Mouse (Mus musculus) retina, adult 2 months (tissue): ENCODE measurements at regions not wholly inside any gene's neighbourhood (a gene's known extent, or its start where the extent isn't known, plus 50 kb on each side); places are given as distances from the start of the nearest gene placed in this dataset.

ENCODE experiments used
- DNase-seq: peaks from one replicate; pipeline ENCODE4 v3.0.0-alpha.2; 2012; ENCODE audit warnings: low read depth, low spot score

DNA sequence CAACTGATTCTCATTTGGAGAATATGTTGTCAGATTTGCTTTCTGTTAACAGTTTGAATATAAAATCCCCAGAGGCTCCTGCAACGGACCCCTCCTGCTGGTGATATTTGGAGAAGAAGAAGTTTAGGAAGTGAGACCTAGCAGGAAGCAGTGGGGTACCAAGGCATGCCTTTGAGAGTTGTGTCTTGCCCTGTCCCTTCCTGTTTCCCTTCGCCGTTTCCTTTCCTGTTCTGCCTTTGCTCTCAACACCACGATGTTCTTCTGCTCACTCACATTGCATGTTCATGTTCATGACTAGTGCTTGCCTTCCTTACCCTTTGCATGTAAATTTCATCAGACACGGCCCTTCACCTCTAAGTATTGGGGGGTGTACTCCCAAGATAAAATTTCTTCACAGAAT is 254.0 kb downstream of the Tle4 start:
- DNase-seq = no peak

- DNase-seq = no peak
These were observed 253.4 kb downstream of the Tle4 start for GRCm38 (mm10) chr19:14344467-14344866.

DNA sequence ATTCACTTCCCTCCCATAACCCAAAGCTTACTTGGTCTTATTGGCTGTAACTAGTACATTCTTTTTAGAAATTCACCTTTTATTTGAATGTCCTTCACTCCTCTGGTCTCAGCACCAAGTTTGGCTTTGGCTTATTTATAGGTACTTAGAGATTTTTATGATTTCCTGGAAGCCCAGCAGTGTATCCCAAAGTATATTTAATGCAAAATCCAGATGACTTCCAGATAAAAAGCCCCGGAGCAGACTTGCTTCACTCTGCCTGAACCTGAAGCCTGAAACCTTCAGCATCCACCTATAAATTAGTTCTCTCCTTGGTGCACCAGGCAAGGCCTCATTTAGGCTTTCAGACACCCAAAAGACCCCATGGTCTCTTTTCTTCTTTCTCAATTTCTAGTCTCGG is 250.8 kb downstream of the Tle4 start:
- no peak for DNase-seq

GRCm38 (mm10) chr19:14347429-14347828 is 250.4 kb downstream of the Tle4 start:
- no peak for DNase-seq

DNA sequence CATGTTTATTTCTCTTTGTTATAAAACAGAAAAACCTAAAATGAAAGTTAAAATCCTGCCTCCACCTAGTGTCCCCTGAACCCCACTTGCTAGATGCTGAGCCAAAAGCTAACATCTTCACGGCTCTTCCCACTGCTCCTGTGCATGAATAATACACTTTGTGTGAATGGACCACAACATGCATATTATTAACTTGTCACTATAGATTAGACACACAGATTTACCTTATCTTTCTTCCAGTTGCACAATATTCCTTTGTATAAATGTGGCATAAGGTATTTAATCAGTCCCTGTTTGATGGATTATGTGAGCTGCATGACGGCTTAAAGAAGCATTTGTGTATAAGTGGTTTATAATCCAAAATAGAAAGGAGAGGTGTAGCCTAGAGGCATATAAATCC is 248.1 kb downstream of the Tle4 start:
- no peak for DNase-seq

DNA sequence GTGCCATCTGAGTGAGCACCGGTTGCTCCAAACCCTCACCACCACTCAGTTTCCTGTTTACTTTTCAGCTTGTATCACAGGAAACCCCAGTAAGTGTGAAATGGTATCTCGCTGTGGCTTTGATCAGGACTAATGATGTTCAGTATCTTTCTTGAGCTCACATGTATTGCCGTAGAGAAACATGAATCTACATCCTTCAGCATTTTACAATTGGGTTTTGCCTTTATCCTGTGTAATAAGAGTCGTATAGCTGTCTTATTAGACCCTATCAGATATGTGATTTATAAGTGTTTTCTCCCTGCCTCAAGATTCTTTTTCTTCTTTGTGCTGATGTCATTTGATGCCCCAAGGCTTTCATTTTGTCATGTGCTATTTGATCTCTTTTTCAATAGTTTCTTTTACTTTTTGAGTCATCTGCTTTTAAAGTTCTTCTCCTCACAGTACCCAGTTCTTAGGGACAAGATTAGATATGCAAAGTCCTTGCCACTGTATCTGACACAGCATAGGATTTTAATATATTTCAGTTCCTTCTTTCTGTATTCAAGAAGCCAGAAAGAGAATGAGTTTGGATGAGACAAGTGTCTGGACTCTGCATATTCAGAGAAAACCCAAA is 246.0 kb downstream of the Tle4 start:
- DNase-seq = no peak

- no peak for DNase-seq
These were observed 245.3 kb downstream of the Tle4 start for GRCm38 (mm10) chr19:14352551-14352950.

DNA sequence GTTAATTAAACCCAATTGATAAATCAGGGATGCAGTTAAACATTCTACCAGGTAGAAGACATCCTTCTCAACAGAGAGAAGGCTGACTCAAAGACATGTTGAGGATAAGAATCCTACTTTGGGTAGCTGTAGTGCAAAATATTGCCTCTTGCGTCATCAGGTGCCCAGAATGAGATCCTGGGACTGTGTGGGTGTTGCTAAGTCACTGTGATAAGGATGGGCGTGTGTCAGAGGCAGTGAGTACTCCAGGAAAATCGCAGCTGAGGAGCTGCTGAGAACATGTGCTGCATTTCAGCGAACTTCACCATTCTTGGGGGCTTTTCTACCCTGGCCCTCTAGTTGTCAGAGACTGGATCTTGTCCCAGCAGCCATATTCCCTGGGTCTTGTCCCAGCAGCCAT is 244.7 kb downstream of the Tle4 start:
- DNase-seq = no peak

GRCm38 (mm10) chr19:14355128-14355527 is 242.7 kb downstream of the Tle4 start:
- no peak for DNase-seq

- no peak for DNase-seq
These were observed 241.9 kb downstream of the Tle4 start for GRCm38 (mm10) chr19:14355946-14356345.

- DNase-seq = no peak
These were observed 237.2 kb downstream of the Tle4 start for GRCm38 (mm10) chr19:14360611-14361010.

DNA sequence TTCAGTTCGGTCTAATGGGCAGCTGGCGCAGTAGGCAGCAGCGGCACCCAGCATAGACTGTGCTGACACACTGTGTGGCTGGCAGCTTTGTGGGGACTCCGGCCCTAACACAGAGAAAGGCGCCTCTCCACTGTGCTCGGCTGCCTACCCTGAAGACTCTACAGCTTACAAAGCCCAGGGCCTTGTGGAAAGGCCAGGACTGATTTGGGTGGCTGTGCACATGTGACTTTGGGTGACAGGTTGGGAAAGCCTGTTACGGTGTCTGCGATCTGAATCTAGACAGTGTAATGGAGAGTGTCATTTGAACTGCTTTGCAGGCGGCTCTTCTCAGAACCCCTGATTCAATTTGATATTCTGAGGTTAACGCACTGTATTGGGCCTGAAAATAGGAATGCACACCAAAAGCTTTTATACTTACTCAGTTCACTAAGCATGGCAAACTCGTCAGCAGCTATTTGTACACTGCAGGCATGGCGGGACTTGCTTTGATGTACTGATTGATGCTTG is 228.7 kb downstream of the Tle4 start:
- no peak for DNase-seq

GRCm38 (mm10) chr19:14371360-14371759 is 226.5 kb downstream of the Tle4 start:
- DNase-seq = no peak

GRCm38 (mm10) chr19:14373996-14374395 is 223.9 kb downstream of the Tle4 start:
- no peak for DNase-seq

DNA sequence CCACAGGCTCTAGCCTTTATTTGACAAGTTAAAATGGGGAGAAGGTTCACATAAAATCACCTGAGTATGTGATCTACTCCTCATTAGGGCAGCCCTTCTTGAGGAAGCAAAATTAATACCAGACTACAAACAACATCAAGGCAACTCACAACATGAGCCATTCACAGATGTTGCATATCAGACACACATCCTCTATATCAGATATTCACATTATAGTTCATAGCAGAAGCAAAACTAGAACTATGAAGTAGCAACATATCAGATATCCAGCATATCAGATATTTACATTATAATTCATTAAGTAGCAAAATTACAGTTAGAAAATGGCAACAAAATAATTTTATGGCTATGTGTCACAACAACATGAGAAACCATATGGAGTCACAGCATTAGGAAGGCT is 217.0 kb downstream of the Tle4 start:
- DNase-seq = no peak

DNA sequence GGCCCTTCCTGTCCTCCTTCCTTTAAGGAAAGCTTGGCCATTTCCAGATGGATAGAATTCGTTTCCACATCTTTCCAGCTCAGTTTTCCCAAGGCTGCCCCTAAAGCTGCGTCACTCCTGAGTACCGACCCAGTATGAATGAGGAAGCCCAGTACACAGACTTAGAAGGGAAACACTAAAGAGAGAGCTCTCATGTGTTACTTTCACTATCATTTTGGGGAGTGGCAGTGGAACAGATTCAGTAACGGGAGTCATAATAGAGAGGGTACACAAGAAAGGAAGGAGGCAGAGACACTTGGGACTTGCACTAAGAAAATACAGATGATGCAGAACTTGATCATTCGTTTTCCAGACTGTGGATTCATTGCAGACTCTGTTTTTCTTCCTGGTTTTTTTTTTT is 210.1 kb downstream of the Tle4 start:
- DNase-seq = no peak

GRCm38 (mm10) chr19:14388539-14388938 is 209.3 kb downstream of the Tle4 start:
- DNase-seq = no peak

- DNase-seq = no peak
These were observed 207.7 kb downstream of the Tle4 start for GRCm38 (mm10) chr19:14389881-14390837.

- DNase-seq = no peak
These were observed 206.9 kb downstream of the Tle4 start for GRCm38 (mm10) chr19:14390914-14391313.
